Mouse (Mus musculus): ENCODE data around the gene Arhgap1. TPM values are rescaled to one million over a fixed set of nuclear protein-coding genes. Genes with fewer than 3 reads are reported as not detected.

Arhgap1 gene
- polyA plus RNA-seq, 1 experiment = 85.6 TPM

- H3K27ac ChIP-seq (ENCODE audit: insufficient read depth, low read length) = no peak overlapping the region
- no peak for TF ChIP-seq CTCF (IDR thresholded peaks at IDR 0.05; ENCODE audit: low read depth, low read length)
- no peak for TF ChIP-seq POLR2A (IDR thresholded peaks at IDR 0.05; ENCODE audit: insufficient read depth, low read length)
- no peak for TF ChIP-seq EP300 (IDR thresholded peaks at IDR 0.05; ENCODE audit: insufficient read depth, low read depth, low read length)
- no peaks in the 10 kb centered on the region for H3K36me3 ChIP-seq (ENCODE audit: control insufficient read depth, insufficient read depth, low read length, poor library complexity, severe bottlenecking)
- H3K4me1 ChIP-seq (ENCODE audit: control insufficient read depth, insufficient read depth, low read length) = no peaks in the 10 kb centered on the region
- H3K27me3 ChIP-seq (ENCODE audit: control insufficient read depth, insufficient read depth, low read length, poor library complexity, severe bottlenecking) = no peaks in the 10 kb centered on the region
- H3K9me3 ChIP-seq (replicated peaks; ENCODE audit: control insufficient read depth, insufficient read depth, low read length, poor library complexity, severe bottlenecking) = no peaks in the 10 kb centered on the region
- H3K9ac ChIP-seq (ENCODE audit: low read depth, poor library complexity, severe bottlenecking) = no peak overlapping the region
- no peak overlapping the region for H3K4me3 ChIP-seq (ENCODE audit: low read depth, low read length)
Measured at GRCm38 (mm10) chr2:91659657-91660056, 10.0 kb downstream of the Arhgap1 start.

GRCm38 (mm10) chr2:91660981-91661380 is 11.3 kb downstream of the Arhgap1 start:
- TF ChIP-seq POLR2A (IDR thresholded peaks at IDR 0.05; ENCODE audit: insufficient read depth, low read length) = no peak
- TF ChIP-seq EP300 (IDR thresholded peaks at IDR 0.05; ENCODE audit: insufficient read depth, low read depth, low read length) = no peak
- TF ChIP-seq CTCF (IDR thresholded peaks at IDR 0.05; ENCODE audit: low read depth, low read length) = no peak
- Histone ChIP-seq H3K4me3 (ENCODE audit: low read depth, low read length) (no peak overlapping the region), H3K36me3 (ENCODE audit: control insufficient read depth, insufficient read depth, low read length, poor library complexity, severe bottlenecking) (no peaks in the 10 kb centered on the region), H3K9ac (ENCODE audit: low read depth, poor library complexity, severe bottlenecking) (no peak overlapping the region), H3K4me1 (ENCODE audit: control insufficient read depth, insufficient read depth, low read length) (no peaks in the 10 kb centered on the region), H3K9me3 (replicated peaks; ENCODE audit: control insufficient read depth, insufficient read depth, low read length, poor library complexity, severe bottlenecking) (no peaks in the 10 kb centered on the region), H3K27me3 (ENCODE audit: control insufficient read depth, insufficient read depth, low read length, poor library complexity, severe bottlenecking) (no peaks in the 10 kb centered on the region), H3K27ac (ENCODE audit: insufficient read depth, low read length) (no peak overlapping the region)

GRCm38 (mm10) chr2:91664780-91665179 is 15.1 kb downstream of the Arhgap1 start:
- no peak overlapping the region for H3K27ac ChIP-seq (ENCODE audit: insufficient read depth, low read length)
- H3K9ac ChIP-seq (ENCODE audit: low read depth, poor library complexity, severe bottlenecking) = no peak overlapping the region
- no peak for TF ChIP-seq POLR2A (IDR thresholded peaks at IDR 0.05; ENCODE audit: insufficient read depth, low read length)
- TF ChIP-seq EP300 (IDR thresholded peaks at IDR 0.05; ENCODE audit: insufficient read depth, low read depth, low read length) = no peak
- TF ChIP-seq CTCF (IDR thresholded peaks at IDR 0.05; ENCODE audit: low read depth, low read length) = no peak
- no peaks in the 10 kb centered on the region for H3K9me3 ChIP-seq (replicated peaks; ENCODE audit: control insufficient read depth, insufficient read depth, low read length, poor library complexity, severe bottlenecking)
- 0 out of 2 replicates have a peak, but pooled peaks cover 2% of the 10 kb centered on the region for H3K36me3 ChIP-seq (ENCODE audit: control insufficient read depth, insufficient read depth, low read length, poor library complexity, severe bottlenecking)
- no peaks in the 10 kb centered on the region for H3K4me1 ChIP-seq (ENCODE audit: control insufficient read depth, insufficient read depth, low read length)
- no peaks in the 10 kb centered on the region for H3K27me3 ChIP-seq (ENCODE audit: control insufficient read depth, insufficient read depth, low read length, poor library complexity, severe bottlenecking)
- no peak overlapping the region for H3K4me3 ChIP-seq (ENCODE audit: low read depth, low read length)

GRCm38 (mm10) chr2:91666386-91666910 is 16.8 kb downstream of the Arhgap1 start:
- H3K36me3 ChIP-seq (ENCODE audit: control insufficient read depth, insufficient read depth, low read length, poor library complexity, severe bottlenecking) = 0 out of 2 replicates have a peak, but pooled peaks cover 4% of the 10 kb centered on the region
- TF ChIP-seq POLR2A (IDR thresholded peaks at IDR 0.05; ENCODE audit: insufficient read depth, low read length) (no peak), CTCF (IDR thresholded peaks at IDR 0.05; ENCODE audit: low read depth, low read length) (no peak), EP300 (IDR thresholded peaks at IDR 0.05; ENCODE audit: insufficient read depth, low read depth, low read length) (no peak)
- no peaks in the 10 kb centered on the region for H3K27me3 ChIP-seq (ENCODE audit: control insufficient read depth, insufficient read depth, low read length, poor library complexity, severe bottlenecking)
- no peaks in the 10 kb centered on the region for H3K4me1 ChIP-seq (ENCODE audit: control insufficient read depth, insufficient read depth, low read length)
- no peak overlapping the region for H3K27ac ChIP-seq (ENCODE audit: insufficient read depth, low read length)
- H3K9me3 ChIP-seq (replicated peaks; ENCODE audit: control insufficient read depth, insufficient read depth, low read length, poor library complexity, severe bottlenecking) = no peaks in the 10 kb centered on the region
- no peak overlapping the region for H3K4me3 ChIP-seq (ENCODE audit: low read depth, low read length)
- no peak overlapping the region for H3K9ac ChIP-seq (ENCODE audit: low read depth, poor library complexity, severe bottlenecking)

GRCm38 (mm10) chr2:91667747-91668146 is 18.1 kb downstream of the Arhgap1 start:
- no peak overlapping the region for H3K9ac ChIP-seq (ENCODE audit: low read depth, poor library complexity, severe bottlenecking)
- H3K9me3 ChIP-seq (replicated peaks; ENCODE audit: control insufficient read depth, insufficient read depth, low read length, poor library complexity, severe bottlenecking) = no peaks in the 10 kb centered on the region
- H3K4me3 ChIP-seq (ENCODE audit: low read depth, low read length) = no peak overlapping the region
- no peaks in the 10 kb centered on the region for H3K27me3 ChIP-seq (ENCODE audit: control insufficient read depth, insufficient read depth, low read length, poor library complexity, severe bottlenecking)
- H3K36me3 ChIP-seq (ENCODE audit: control insufficient read depth, insufficient read depth, low read length, poor library complexity, severe bottlenecking) = 0 out of 2 replicates have a peak, but pooled peaks cover 4% of the 10 kb centered on the region
- H3K4me1 ChIP-seq (ENCODE audit: control insufficient read depth, insufficient read depth, low read length) = no peaks in the 10 kb centered on the region
- H3K27ac ChIP-seq (ENCODE audit: insufficient read depth, low read length) = no peak overlapping the region
- no peak for TF ChIP-seq POLR2A (IDR thresholded peaks at IDR 0.05; ENCODE audit: insufficient read depth, low read length)
- TF ChIP-seq EP300 (IDR thresholded peaks at IDR 0.05; ENCODE audit: insufficient read depth, low read depth, low read length) = no peak
- no peak for TF ChIP-seq CTCF (IDR thresholded peaks at IDR 0.05; ENCODE audit: low read depth, low read length)

GRCm38 (mm10) chr2:91669326-91669725 is 19.7 kb downstream of the Arhgap1 start:
- Histone ChIP-seq H3K27me3 (ENCODE audit: control insufficient read depth, insufficient read depth, low read length, poor library complexity, severe bottlenecking) (no peaks in the 10 kb centered on the region), H3K4me3 (ENCODE audit: low read depth, low read length) (no peak overlapping the region), H3K4me1 (ENCODE audit: control insufficient read depth, insufficient read depth, low read length) (no peaks in the 10 kb centered on the region), H3K9me3 (replicated peaks; ENCODE audit: control insufficient read depth, insufficient read depth, low read length, poor library complexity, severe bottlenecking) (no peaks in the 10 kb centered on the region), H3K9ac (ENCODE audit: low read depth, poor library complexity, severe bottlenecking) (no peak overlapping the region), H3K36me3 (ENCODE audit: control insufficient read depth, insufficient read depth, low read length, poor library complexity, severe bottlenecking) (0 out of 2 replicates have a peak, but pooled peaks cover 4% of the 10 kb centered on the region), H3K27ac (ENCODE audit: insufficient read depth, low read length) (no peak overlapping the region)
- TF ChIP-seq POLR2A (IDR thresholded peaks at IDR 0.05; ENCODE audit: insufficient read depth, low read length) (no peak), CTCF (IDR thresholded peaks at IDR 0.05; ENCODE audit: low read depth, low read length) (no peak), EP300 (IDR thresholded peaks at IDR 0.05; ENCODE audit: insufficient read depth, low read depth, low read length) (no peak)

All from ES-Bruce4 (cell line).